Mouse (Mus musculus): Measurements from ENCODE around the gene Magi1. TPM values are rescaled to one million over a fixed set of nuclear protein-coding genes. Genes with fewer than 3 reads are reported as not detected.

The Magi1 gene
- total and polyA plus RNA-seq, 3 experiments: not detected

DNA sequence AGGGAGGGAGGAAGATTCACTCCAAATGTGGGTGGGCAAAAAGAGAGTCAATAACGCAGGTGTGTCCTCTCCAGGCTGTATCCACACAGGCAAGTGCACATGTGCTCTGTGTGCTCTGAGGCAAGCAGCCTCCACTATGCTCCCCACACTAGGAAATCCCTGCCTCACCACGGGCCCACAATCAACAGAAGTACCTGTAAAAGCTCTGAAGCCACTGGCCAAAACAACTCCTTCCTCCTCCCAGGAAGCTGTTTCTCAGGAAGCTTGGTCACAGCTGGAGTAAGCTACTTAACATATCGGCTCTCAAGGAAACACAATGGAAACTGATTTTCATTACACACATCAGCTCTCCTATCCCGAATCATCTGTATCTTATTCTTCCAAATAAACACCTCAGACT is 107.0 kb downstream of the Magi1 start:
- in situ Hi-C loops (cut with MboI; ENCODE audit: low pct_ligation_motif_present, low pct_unique_long_range_greater_than_20kb, low sequenced_read_pairs) (no loop called here), dilution Hi-C loops (cut with MboI; ENCODE audit: extremely low pct_ligation_motif_present, extremely low pct_unique_long_range_greater_than_20kb, low sequenced_read_pairs) (no loop called here)
- H3K79me2 ChIP-seq (replicated peaks; ENCODE audit: control insufficient read depth, extremely low read depth, insufficient read depth, poor library complexity, severe bottlenecking): no peaks in the 10 kb centered on the region
- H3K4me1 ChIP-seq (ENCODE audit: control insufficient read depth in 1 of 2, insufficient read depth in 2 of 2): no peaks in the 10 kb centered on the region
- H3K27me3 ChIP-seq (replicated peaks): no peaks in the 10 kb centered on the region
- no peaks in the 10 kb centered on the region for H3K36me3 ChIP-seq (replicated peaks in 1 of 2; ENCODE audit: control insufficient read depth in 1 of 2, insufficient read depth in 1 of 2, low read length in 1 of 2)
- no peak for TF ChIP-seq POLR2AphosphoS2 (IDR thresholded peaks at IDR 0.05; ENCODE audit: low read depth, low read length)
- H3K4me3 ChIP-seq (replicated peaks in 1 of 3; ENCODE audit: low read depth in 2 of 3, low read length in 2 of 3, poor library complexity in 1 of 3): no peak overlapping the region
- H3K9me3 ChIP-seq (replicated peaks; ENCODE audit: low read length): peaks cover 62% of the 10 kb centered on the region
- DNase-seq (ENCODE audit: extremely low read depth): no peak
- H3K9ac ChIP-seq (ENCODE audit: insufficient read depth, low read depth): no peak overlapping the region
- no peak overlapping the region for H3K27ac ChIP-seq (ENCODE audit: insufficient read depth, low read depth)
- no peak overlapping the region for H3K4me2 ChIP-seq (ENCODE audit: insufficient read depth, low read depth, poor library complexity, severe bottlenecking)

DNA sequence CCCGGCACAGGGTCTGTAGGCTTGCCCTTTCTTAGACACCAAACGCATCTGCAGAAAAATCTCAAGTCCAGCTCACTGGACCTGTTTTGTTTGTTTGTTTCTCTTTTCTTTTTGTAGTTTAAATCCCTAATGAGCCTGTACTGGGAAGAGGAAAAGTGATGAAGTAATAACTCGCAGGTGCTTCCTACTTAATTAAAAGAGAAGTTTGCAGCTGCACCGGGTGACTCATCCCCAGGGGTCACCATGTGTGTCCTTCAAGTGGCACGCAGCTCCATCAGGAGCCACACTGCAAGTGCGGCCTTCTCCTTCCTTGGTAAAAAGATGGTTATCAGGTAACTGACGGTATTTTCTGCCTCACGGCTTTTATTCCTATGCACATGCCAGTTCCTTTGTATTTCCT is 112.5 kb downstream of the Magi1 start:
- no peak overlapping the region for H3K4me2 ChIP-seq (ENCODE audit: insufficient read depth, low read depth, poor library complexity, severe bottlenecking)
- H3K79me2 ChIP-seq (replicated peaks; ENCODE audit: control insufficient read depth, extremely low read depth, insufficient read depth, poor library complexity, severe bottlenecking): no peaks in the 10 kb centered on the region
- no peak for TF ChIP-seq MEF2A (IDR thresholded peaks at IDR 0.05; ENCODE audit: borderline replicate concordance, low read depth, low read length)
- no peak for TF ChIP-seq MAX (IDR thresholded peaks at IDR 0.05; ENCODE audit: low read length)
- in situ Hi-C loops (cut with MboI; ENCODE audit: low pct_ligation_motif_present, low pct_unique_long_range_greater_than_20kb, low sequenced_read_pairs) (no loop called here), dilution Hi-C loops (cut with MboI; ENCODE audit: extremely low pct_ligation_motif_present, extremely low pct_unique_long_range_greater_than_20kb, low sequenced_read_pairs) (no loop called here)
- H3K27ac ChIP-seq (ENCODE audit: insufficient read depth, low read depth): no peak overlapping the region
- no peak for DNase-seq (ENCODE audit: extremely low read depth)
- H3K9me3 ChIP-seq (replicated peaks; ENCODE audit: low read length): peaks cover 65% of the 10 kb centered on the region
- H3K9ac ChIP-seq (ENCODE audit: insufficient read depth, low read depth): no peak overlapping the region
- H3K4me3 ChIP-seq (replicated peaks in 1 of 3; ENCODE audit: low read depth in 2 of 3, low read length in 2 of 3, poor library complexity in 1 of 3): no peak overlapping the region
- no peaks in the 10 kb centered on the region for H3K27me3 ChIP-seq (replicated peaks)
- H3K4me1 ChIP-seq (ENCODE audit: control insufficient read depth in 1 of 2, insufficient read depth in 2 of 2): no peaks in the 10 kb centered on the region
- no peaks in the 10 kb centered on the region for H3K36me3 ChIP-seq (replicated peaks in 1 of 2; ENCODE audit: control insufficient read depth in 1 of 2, insufficient read depth in 1 of 2, low read length in 1 of 2)

DNA sequence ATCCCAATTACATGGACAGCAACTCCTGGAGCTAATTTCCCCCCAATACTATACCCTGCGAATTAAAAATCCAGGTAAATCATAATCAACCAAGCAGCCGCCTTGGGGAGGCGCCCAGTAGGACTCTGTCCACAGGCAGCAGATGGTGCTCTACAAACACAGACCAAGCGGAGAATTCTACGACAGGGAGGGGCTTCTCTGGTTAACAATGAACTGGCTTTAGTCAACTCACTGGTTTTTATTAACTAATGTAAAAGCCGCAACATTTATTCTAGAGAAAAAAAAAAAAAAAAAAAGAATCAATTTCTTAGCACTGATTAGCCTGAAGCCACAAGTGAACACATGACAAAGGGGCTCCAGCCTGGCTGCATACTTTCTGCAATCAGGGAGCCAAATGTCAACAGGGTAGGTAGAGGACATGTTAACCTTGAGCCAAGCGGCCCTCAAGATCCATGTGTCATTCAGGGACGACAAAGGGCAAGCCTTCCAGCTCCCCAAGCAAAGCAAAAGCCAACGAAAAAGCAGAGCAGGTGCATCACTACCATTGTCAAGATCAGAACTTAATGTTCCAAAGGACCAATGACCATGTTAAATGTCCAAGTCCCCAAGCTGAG is 114.0 kb downstream of the Magi1 start:
- H3K4me1 ChIP-seq (ENCODE audit: control insufficient read depth in 1 of 2, insufficient read depth in 2 of 2): no peaks in the 10 kb centered on the region
- TF ChIP-seq TCF12 (IDR thresholded peaks at IDR 0.05; ENCODE audit: low read depth, low read length): no peak
- TF ChIP-seq RAD21 (IDR thresholded peaks at IDR 0.05; ENCODE audit: low read depth, low read length): no peak
- no peak for TF ChIP-seq ZNF384 (IDR thresholded peaks at IDR 0.05; ENCODE audit: low read depth, low read length)
- TF ChIP-seq ZKSCAN1 (IDR thresholded peaks at IDR 0.05; ENCODE audit: borderline replicate concordance, low read depth, low read length): no peak
- TF ChIP-seq CHD2 (IDR thresholded peaks at IDR 0.05; ENCODE audit: low read length): no peak
- TF ChIP-seq KAT2A (IDR thresholded peaks at IDR 0.05; ENCODE audit: insufficient replicate concordance, low read length): no peak
- TF ChIP-seq CTCF (conservative IDR thresholded peaks at IDR 0.05 in 1 of 2, IDR thresholded peaks at IDR 0.05 in 1 of 2; ENCODE audit: low read depth in 2 of 2, low read length in 2 of 2): no peak
- no peak for TF ChIP-seq E2F4 (IDR thresholded peaks at IDR 0.05; ENCODE audit: insufficient replicate concordance, low read depth, low read length)
- TF ChIP-seq ETS1 (conservative IDR thresholded peaks at IDR 0.05; ENCODE audit: low read depth, low read length): no peak
- TF ChIP-seq HCFC1 (IDR thresholded peaks at IDR 0.05; ENCODE audit: low read depth, low read length): no peak
- no peaks in the 10 kb centered on the region for H3K27me3 ChIP-seq (replicated peaks)
- no peaks in the 10 kb centered on the region for H3K36me3 ChIP-seq (replicated peaks in 1 of 2; ENCODE audit: control insufficient read depth in 1 of 2, insufficient read depth in 1 of 2, low read length in 1 of 2)
- H3K9ac ChIP-seq (ENCODE audit: insufficient read depth, low read depth): no peak overlapping the region
- no peaks in the 10 kb centered on the region for H3K79me2 ChIP-seq (replicated peaks; ENCODE audit: control insufficient read depth, extremely low read depth, insufficient read depth, poor library complexity, severe bottlenecking)
- DNase-seq (ENCODE audit: extremely low read depth): no peak
- dilution Hi-C loops (cut with MboI; ENCODE audit: extremely low pct_ligation_motif_present, extremely low pct_unique_long_range_greater_than_20kb, low sequenced_read_pairs): no loop called here
- H3K4me3 ChIP-seq (replicated peaks in 1 of 3; ENCODE audit: low read depth in 2 of 3, low read length in 2 of 3, poor library complexity in 1 of 3): no peak overlapping the region
- no peak overlapping the region for H3K27ac ChIP-seq (ENCODE audit: insufficient read depth, low read depth)
- no peak overlapping the region for H3K4me2 ChIP-seq (ENCODE audit: insufficient read depth, low read depth, poor library complexity, severe bottlenecking)
- peaks cover 71% of the 10 kb centered on the region for H3K9me3 ChIP-seq (replicated peaks; ENCODE audit: low read length)
- in situ Hi-C loops (cut with MboI; ENCODE audit: low pct_ligation_motif_present, low pct_unique_long_range_greater_than_20kb, low sequenced_read_pairs): no loop called here

All from CH12.LX (cell line).